Mouse (Mus musculus) thymus, postnatal 25 days (tissue): ENCODE measurements around the gene Junb.
A peak's percentile ranks its signal among the peaks of the same experiment; 100 is the strongest.

Source experiments
- DNase-seq: peaks from one replicate; pipeline ENCODE4 v3.0.0; 2022

Junb gene

GRCm38 (mm10) chr8:84970135-84970790 lies 8.3 kb downstream of the Junb start:
- peak; percentile 9 for DNase-seq

GRCm38 (mm10) chr8:84969241-84970134 lies 9.0 kb downstream of the Junb start, which contains the start of the genes Gm49661, Prdx2 and Rnaseh2a:
Gene Gm49661, minus strand, starts transcription at chr8:84969433.
Gene Prdx2, plus strand, starts transcription at chr8:84969587.
Gene Rnaseh2a, minus strand, starts transcription at chr8:84969767.
- peak; percentile 72 for DNase-seq

GRCm38 (mm10) chr8:84968650-84969049 lies 9.9 kb downstream of the Junb start:
- no peak for DNase-seq

- DNase-seq, result no peak
These were observed 10.8 kb downstream of the Junb start for GRCm38 (mm10) chr8:84967532-84968304.

- DNase-seq, result peak; percentile 42
These were observed 11.9 kb downstream of the Junb start for GRCm38 (mm10) chr8:84966603-84967002.

GRCm38 (mm10) chr8:84965731-84966291 lies 12.7 kb downstream of the Junb start:
- DNase-seq, result peak; percentile 87

- no peak for DNase-seq
These were observed 14.6 kb downstream of the Junb start for GRCm38 (mm10) chr8:84963952-84964351.

- no peak for DNase-seq
These were observed 18.7 kb downstream of the Junb start for GRCm38 (mm10) chr8:84959811-84960210.

- peak; percentile 76 for DNase-seq
These were observed 21.8 kb downstream of the Junb start for GRCm38 (mm10) chr8:84956768-84957167.

GRCm38 (mm10) chr8:84952612-84953255 lies 25.8 kb downstream of the Junb start:
- DNase-seq, result no peak

GRCm38 (mm10) chr8:84949753-84950152 lies 28.8 kb downstream of the Junb start:
- no peak for DNase-seq

- peak; percentile 37 for DNase-seq
These were observed 31.3 kb downstream of the Junb start for GRCm38 (mm10) chr8:84947241-84947545.

- DNase-seq, result no peak
These were observed 31.8 kb downstream of the Junb start, which contains the start of gene Rtbdn for GRCm38 (mm10) chr8:84946528-84947240. Gene Rtbdn, plus strand, starts transcription at chr8:84946991.

GRCm38 (mm10) chr8:84945633-84946527 lies 32.6 kb downstream of the Junb start:
- peak; percentile 18 for DNase-seq

GRCm38 (mm10) chr8:84945235-84945632 lies 33.3 kb downstream of the Junb start:
- no peak for DNase-seq

- DNase-seq, result peak; percentile 54
These were observed 33.9 kb downstream of the Junb start for GRCm38 (mm10) chr8:84944478-84945160.

GRCm38 (mm10) chr8:84943699-84944098 lies 34.8 kb downstream of the Junb start:
- no peak for DNase-seq

- no peak for DNase-seq
These were observed 40.7 kb downstream of the Junb start for GRCm38 (mm10) chr8:84937620-84938485.
